Mouse (Mus musculus) gastrocnemius, postnatal 25 days (tissue): ENCODE measurements around the gene Nav2. TPM values are rescaled to one million over a fixed set of nuclear protein-coding genes. Genes with fewer than 3 reads are reported as not detected.

Experiments used
- DNase-seq: peaks from one replicate; pipeline ENCODE4 v3.0.0; 2022
- total RNA-seq, 2 experiments: library from RNA; stranded (reverse); gene quantifications; 1 replicate in 1 of 2; 2 replicates in 1 of 2; pipeline ENCODE4 v1.2.3; 2021

Nav2 gene
- total RNA-seq, 2 experiments from 2014 or later = 29.5 to 30.0 TPM

DNA sequence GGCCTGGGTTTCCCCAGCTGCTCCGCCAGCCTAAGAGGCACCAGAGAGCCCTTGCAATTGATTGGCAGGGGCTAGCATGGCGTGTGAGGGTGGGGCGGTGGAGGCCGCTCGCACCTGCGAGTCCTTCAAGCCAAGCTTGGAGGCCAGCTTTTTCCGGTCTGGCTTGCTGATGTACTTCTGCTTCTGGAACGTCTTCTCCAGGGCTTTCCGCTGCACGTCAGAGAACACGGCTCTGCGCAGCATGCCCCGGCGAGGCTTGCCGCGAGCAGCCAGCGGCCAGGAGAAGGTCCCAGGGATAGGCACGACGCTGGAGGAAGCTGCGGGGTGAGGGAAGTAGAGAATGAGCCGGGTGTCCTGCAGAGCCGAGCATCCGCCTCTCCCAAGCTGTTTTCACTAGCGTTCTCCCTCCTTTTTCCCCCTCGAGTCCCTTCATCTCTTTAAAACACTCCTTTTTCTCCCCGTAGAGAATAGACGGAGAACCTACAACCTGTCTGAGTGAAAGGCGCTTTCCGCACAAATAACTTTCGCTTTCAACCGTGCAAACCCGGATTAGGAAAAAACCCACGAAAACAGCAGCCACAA, 725.0 kb downstream of the Nav2 start:
- peak; percentile 9 for DNase-seq

DNA sequence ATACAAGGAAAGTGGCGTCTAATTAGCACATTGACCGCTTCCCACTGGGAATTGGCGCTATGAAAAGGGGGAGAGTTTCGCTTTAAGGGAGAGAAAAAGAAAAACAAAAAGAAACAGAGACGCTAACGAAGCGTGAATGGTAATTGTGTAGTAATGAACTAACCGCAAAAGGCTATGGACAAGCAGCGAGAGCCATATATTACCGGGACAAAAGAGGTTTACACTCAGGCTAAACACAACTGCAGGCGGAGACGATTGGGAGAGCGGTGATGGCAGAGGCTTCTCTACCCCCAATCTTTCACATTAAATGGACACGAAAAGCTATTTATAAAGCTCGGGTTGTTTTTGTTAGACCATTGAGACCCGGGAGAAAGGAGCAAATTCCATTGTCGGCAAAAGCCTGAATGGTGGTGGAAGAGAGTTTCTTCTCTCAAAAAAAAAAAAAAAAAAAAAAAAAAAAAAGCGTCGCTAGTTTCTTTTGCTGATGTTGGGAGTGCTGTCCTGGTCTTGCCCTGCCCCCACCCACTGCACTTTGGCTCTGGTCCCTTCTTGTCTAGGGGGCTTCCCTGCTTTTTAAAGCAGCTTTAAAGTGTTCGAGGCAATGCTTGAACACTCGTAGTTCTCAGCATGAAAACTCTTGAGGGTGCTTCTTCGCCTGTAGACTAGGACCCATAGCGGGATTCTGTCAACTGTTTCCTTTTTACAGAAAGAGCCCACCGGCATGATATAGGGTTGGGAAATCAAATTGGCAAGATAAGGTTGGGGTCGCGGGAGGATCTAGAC, 726.0 kb downstream of the Nav2 start:
- DNase-seq = no peak

DNA sequence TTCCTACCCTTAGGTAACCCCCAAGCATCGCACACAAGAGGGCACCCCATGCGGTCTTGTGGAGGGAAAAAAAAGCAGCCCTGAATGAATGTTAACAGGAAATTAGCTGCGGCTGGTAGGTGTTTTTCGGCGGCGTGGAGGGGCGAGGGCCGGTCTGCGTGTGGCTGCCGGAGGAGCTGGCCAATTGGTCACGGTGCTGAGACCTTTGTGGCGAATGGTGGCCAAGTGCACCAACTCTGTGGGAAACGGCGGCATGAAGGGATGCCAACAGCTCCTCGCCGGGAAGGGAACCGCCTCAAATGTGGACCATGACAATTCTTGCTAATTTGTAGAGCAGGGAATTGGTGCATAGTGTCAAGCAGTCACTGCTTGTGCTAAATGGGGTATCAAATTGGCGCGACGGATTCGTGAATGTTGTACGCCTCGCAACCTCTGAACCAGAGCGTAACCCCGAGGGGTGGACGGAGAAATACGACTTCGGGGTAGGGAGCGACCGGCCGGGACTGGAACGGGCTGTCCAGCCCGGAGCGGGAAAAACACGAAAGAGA, 726.6 kb downstream of the Nav2 start:
- DNase-seq = no peak

DNA sequence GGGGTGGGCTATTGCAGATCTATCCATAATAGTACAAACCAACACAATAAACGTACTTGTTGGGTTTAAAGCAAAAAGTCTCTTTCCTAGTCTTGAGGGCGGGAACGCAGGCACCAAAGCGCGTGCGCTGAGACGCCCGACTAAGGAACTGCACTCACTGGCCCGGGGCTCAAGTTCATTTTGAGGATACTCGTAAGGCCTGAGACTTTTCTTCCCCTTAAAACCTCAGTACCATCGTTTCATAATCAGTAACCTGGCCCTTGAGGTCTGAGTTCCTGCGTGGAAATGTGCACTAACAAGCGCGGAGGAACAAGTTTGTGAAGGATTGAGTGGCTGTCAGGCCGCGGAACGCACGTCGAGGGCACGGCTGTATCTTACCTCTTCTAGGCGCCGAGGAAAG, 727.5 kb downstream of the Nav2 start:
- DNase-seq = no peak

DNA sequence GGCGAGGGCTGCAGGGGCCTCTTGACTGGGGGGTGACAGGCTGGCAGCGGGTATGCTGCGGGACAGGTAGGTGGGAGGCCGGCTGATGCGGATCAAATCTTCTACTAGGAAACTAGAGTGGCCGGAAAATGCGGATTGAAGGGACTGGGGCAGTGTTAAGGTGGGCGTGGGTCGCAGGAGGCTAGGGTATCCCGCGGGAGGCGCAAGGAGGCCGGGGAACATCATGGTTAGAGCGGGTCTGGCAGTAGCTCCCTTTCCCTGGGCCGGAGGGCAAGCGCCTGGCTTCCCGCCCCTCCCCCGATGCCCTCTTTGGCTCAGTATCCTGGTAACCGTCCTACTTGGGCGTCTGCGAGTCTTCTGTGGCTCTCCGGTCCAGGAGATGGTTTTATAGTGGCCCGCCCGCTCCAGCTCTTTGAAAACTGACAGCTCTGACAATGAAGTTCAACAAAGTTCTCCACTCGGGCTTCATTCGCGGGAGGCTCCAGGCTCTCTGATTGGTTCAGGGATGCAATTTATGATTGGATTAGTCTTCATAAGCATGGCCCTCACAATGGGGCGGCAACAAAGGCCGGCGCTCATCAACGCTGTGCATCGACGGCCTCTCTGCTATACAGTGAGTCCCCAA, 728.1 kb downstream of the Nav2 start, which contains the start of gene Dbx1:
Gene Dbx1 (minus strand): TSS at position 359 of the 625 bp plus-strand sequence.
- no peak for DNase-seq

DNA sequence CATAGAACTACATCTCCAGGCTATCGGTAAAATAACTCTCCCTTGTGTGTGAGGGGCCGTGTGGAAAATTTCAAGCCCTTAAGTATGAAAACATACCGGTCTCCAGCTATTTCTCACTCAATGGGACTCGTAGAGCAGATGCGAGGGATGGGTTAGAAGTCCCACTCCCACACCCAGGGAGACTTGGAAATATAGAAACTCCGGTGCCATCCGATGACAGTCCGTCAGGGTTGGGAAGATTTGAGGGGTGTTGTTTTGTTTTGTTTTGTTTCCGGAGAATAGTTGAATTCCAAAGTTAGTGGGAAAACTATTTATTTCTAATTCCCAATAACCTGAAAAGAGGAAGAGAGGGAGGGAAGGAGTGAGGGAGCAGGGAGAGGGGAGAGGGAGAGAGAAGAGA, 728.8 kb downstream of the Nav2 start:
- DNase-seq = no peak

DNA sequence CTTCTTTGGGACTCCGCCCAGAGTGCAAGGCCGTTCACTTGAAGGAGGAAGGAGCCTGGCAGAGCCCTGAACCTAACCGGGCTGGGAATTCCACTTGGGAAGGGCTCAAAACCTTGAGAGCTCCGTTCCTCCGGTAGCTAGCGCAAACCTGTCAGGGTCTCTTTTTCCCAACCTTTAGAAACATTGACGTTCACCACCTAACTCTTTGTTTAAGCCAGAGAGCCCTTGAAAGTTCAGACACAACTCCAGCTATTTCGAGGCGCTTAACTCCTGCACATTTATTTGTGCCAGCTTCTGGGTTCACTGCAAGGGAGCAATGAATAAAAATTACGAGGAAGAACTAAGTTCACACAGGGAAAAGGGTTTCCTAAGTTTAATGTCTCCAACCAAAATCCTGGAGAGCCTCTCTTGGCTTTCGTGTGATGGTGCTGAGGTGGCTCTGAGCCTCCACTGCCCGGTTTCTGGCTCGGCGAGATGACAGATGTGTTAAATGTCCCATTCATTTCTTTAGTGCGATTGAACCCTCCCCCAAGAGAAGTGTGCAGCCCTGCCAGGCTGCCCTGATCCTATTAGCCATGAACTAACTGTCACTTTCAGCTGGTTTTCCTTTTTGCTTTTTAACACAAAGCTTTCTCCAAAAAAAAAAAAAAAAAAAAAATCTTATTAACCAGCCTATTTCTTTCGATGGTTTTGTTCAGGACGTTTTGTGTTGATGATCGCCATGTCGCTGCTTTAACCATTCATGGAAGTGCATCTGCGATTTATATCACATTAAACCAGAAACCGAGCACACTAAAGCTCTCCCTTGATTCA, 729.5 kb downstream of the Nav2 start:
- DNase-seq = no peak

DNA sequence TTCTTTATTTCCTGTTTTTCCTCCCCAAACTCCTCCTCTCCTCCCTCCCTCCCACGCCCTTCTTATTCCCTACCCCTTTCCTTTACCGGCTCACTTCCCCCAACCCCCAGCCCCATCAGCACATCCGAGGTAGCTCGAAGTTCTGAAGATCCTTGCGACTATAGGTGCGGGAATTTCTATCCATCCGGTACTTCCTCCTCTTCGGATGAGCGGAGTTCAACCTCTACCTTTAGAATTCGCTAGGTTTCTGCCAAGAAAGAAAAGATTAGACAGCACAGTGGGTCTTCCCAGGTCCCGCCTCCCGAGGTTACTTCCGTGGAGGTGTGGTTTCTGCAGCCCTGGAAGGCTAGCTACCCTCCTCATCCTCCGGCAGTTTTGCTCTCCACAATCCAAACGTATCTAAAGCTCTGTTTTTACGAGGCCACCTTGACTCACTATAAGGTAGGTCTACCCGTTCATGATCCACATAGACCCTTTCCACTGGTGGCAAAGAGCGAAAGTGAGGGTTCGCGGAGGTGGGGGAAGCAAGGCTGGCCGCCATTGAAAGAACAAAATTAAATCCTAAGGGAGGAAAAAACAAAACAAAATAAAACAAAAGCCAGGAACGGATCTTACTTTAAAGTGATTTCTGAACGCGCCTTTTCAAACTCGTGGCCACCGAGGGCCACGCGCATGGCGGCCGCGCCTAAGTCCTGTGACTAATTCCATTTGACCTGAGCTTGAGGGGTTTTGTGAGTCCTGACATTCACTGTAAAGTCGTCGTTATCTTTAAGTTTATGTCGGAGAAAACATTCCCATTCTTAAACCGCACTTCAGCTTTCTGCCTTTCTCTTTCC, 730.6 kb downstream of the Nav2 start:
- no peak for DNase-seq

DNA sequence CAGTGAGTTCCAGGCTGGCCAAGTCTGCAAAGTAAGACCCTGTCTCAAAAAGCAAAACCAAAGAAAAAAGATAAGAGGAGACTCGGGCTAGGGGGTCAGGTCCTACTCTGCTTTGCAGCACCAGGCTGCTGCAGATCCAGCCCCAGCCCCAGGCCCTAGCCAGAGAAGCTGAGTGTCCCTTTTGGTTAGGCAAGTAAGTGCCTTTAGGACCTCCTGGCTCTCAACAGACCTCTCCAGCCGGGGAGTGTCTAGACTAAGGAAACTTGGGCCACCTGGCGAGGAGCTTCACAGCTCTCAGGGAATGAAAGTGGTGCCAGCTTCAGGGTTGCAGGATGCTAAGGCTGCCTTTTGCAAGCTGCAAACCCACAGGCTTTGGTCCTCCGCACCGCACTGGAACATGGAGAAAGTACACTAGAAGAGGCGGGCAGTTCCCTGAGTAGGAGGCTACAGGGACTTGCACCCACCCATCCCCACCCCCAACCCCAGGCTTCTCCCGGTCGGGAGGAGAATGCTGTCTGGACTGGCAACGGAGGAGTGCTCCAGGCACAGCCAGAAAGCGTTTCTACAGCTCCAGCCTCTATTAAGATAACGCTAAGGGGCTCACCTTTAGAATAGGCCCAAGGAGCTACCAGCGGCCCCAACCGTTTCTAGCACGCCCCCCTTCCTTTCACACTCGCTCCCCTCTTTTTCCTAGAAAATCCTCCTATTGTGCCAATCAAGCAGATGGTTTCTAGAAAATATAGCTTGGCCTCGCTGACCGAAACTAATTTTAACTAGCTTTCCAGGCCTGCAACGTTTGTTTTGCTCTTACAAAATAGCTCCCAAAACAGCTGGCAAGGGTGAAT, 731.6 kb downstream of the Nav2 start:
- DNase-seq = no peak

DNA sequence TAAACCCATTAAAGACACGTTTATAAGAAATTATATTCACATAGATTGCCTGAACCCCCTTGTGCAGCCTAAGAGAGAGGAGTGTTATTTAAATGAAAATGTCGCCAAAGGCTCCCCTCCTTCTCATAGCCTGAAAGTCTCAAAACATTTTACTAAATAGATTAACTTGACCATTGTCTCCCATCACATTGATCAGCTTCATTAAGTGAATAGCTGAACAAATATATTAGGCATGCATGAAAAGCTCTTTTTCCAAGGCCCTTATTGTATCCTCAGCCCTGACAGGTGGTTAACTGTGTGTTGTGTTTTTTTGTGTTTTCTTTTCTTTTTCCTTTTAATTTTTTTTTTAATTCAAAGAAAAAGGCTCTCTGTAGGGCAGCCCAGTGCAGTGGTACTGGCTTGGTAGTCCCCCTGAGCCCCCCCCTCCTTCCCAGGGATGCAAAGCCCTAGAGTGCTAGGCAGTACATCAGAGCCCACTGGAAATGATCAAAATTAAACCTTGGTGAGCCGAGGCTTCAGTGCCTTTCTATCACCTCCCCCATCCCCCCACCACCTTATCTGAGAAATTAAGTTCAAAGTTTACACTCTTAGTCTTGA, 732.3 kb downstream of the Nav2 start:
- DNase-seq = no peak

Other genes with a start within 250 kb of the Nav2 start
- 1 to 10 TPM; 3.9 to 4.1 TPM for gene Zdhhc13, start 119.7 kb upstream of the Nav2 start, total RNA-seq
- 1,000 to 10,000 TPM in 1 of 2 experiments, 100 to 1,000 TPM in 1; 118 to 1,199 TPM for gene Csrp3, start 60.7 kb upstream of the Nav2 start, total RNA-seq
- under 1 TPM; 0.33 to 0.67 TPM for gene E2f8, start 27.1 kb upstream of the Nav2 start, total RNA-seq